Mouse (Mus musculus): Measurements from ENCODE around the gene Dnaaf2. TPM values are rescaled to one million over a fixed set of nuclear protein-coding genes. Genes with fewer than 3 reads are reported as not detected.

The Dnaaf2 gene
- polyA plus RNA-seq, 1 experiment from 2014 or later, result 11.3 TPM

GRCm38 (mm10) chr12:69186811-69187471 is 11.3 kb downstream of the Dnaaf2 start:
- H3K4me1 ChIP-seq (ENCODE audit: insufficient read depth), result peaks cover 8% of the 10 kb centered on the region
- WGBS, result 60% methylated on average over 5 of the region's 5 CpGs
- no peak for TF ChIP-seq CTCF (IDR thresholded peaks at IDR 0.05; ENCODE audit: low read depth)
- H3K27me3 ChIP-seq (ENCODE audit: insufficient read depth, low read length), result no peaks in the 10 kb centered on the region
- no peaks in the 10 kb centered on the region for H3K9me3 ChIP-seq (ENCODE audit: low read depth, low read length)
- H3K27ac ChIP-seq (ENCODE audit: low read depth), result no peak overlapping the region
- H3K9ac ChIP-seq, result peak overlapping the region; percentile 4; the same call in 1 of the 2 replicates
- H3K36me3 ChIP-seq (ENCODE audit: insufficient read depth), result peaks cover 50% of the 10 kb centered on the region
- H3K4me3 ChIP-seq (ENCODE audit: low read depth, low read length), result no peak overlapping the region
- ATAC-seq (ENCODE audit: insufficient read depth), result no peak
- DNase-seq, result no peak
- H3K4me2 ChIP-seq, result peak overlapping the region; percentile 27; the same call in 1 of the 2 replicates

- DNase-seq (no peak), ATAC-seq (ENCODE audit: insufficient read depth) (no peak)
- TF ChIP-seq CTCF (IDR thresholded peaks at IDR 0.05; ENCODE audit: low read depth), result no peak
- H3K9me3 ChIP-seq (ENCODE audit: low read depth, low read length), result no peaks in the 10 kb centered on the region
- peak overlapping the region; percentile 83 for H3K4me3 ChIP-seq (ENCODE audit: low read depth, low read length)
- peak overlapping the region; percentile 88 for H3K9ac ChIP-seq
- H3K4me2 ChIP-seq, result peak overlapping the region; percentile 94
- H3K27me3 ChIP-seq (ENCODE audit: insufficient read depth, low read length), result no peaks in the 10 kb centered on the region
- WGBS, result 76% methylated on average over 7 of the region's 7 CpGs
- H3K4me1 ChIP-seq (ENCODE audit: insufficient read depth), result peaks cover 8% of the 10 kb centered on the region
- no peak overlapping the region for H3K27ac ChIP-seq (ENCODE audit: low read depth)
- H3K36me3 ChIP-seq (ENCODE audit: insufficient read depth), result peaks cover 42% of the 10 kb centered on the region
These were observed 12.9 kb downstream of the Dnaaf2 start for GRCm38 (mm10) chr12:69185371-69185770.

GRCm38 (mm10) chr12:69184342-69185295 is 13.6 kb downstream of the Dnaaf2 start:
- peak overlapping the region; percentile 83 for H3K4me3 ChIP-seq (ENCODE audit: low read depth, low read length)
- DNase-seq (peak; percentile 64), ATAC-seq (ENCODE audit: insufficient read depth) (peak; percentile 72)
- no peaks in the 10 kb centered on the region for H3K27me3 ChIP-seq (ENCODE audit: insufficient read depth, low read length)
- H3K4me1 ChIP-seq (ENCODE audit: insufficient read depth), result peaks cover 8% of the 10 kb centered on the region
- H3K27ac ChIP-seq (ENCODE audit: low read depth), result peak overlapping the region; percentile 85
- no peak for TF ChIP-seq CTCF (IDR thresholded peaks at IDR 0.05; ENCODE audit: low read depth)
- H3K4me2 ChIP-seq, result peak overlapping the region; percentile 94
- no peaks in the 10 kb centered on the region for H3K9me3 ChIP-seq (ENCODE audit: low read depth, low read length)
- H3K36me3 ChIP-seq (ENCODE audit: insufficient read depth), result peaks cover 37% of the 10 kb centered on the region
- H3K9ac ChIP-seq, result peak overlapping the region; percentile 88
- WGBS, result 1% methylated on average over 82 of the region's 86 CpGs

- no peaks in the 10 kb centered on the region for H3K27me3 ChIP-seq (ENCODE audit: insufficient read depth, low read length)
- H3K4me1 ChIP-seq (ENCODE audit: insufficient read depth), result peaks cover 8% of the 10 kb centered on the region
- under 1% methylated on average over 84 of the region's 84 CpGs for WGBS
- DNase-seq (peak; percentile 99), ATAC-seq (ENCODE audit: insufficient read depth) (peak; percentile 99)
- peak within 1 kb of the TSS; percentile 85 for H3K27ac ChIP-seq (ENCODE audit: low read depth)
- peaks cover 32% of the 10 kb centered on the region for H3K36me3 ChIP-seq (ENCODE audit: insufficient read depth)
- no peaks in the 10 kb centered on the region for H3K9me3 ChIP-seq (ENCODE audit: low read depth, low read length)
- peak within 1 kb of the TSS; percentile 88 for H3K9ac ChIP-seq
- peak within 1 kb of the TSS; percentile 94 for H3K4me2 ChIP-seq
- TF ChIP-seq CTCF (IDR thresholded peaks at IDR 0.05; ENCODE audit: low read depth), result no peak
- peak within 1 kb of the TSS; percentile 83 for H3K4me3 ChIP-seq (ENCODE audit: low read depth, low read length)
These were observed 14.5 kb downstream of the Dnaaf2 start, which contains the start of the genes Rpl36al and Mgat2 for GRCm38 (mm10) chr12:69183583-69184308. TSS of gene Rpl36al (minus strand) at chr12:69184083. TSS of gene Mgat2 (plus strand) at chr12:69184157.

GRCm38 (mm10) chr12:69181800-69182199 is 16.4 kb downstream of the Dnaaf2 start:
- H3K27me3 ChIP-seq (ENCODE audit: insufficient read depth, low read length), result no peaks in the 10 kb centered on the region
- DNase-seq, result no peak
- TF ChIP-seq CTCF (IDR thresholded peaks at IDR 0.05; ENCODE audit: low read depth), result no peak
- H3K27ac ChIP-seq (ENCODE audit: low read depth), result no peak overlapping the region
- H3K9ac ChIP-seq, result no peak overlapping the region
- no peak overlapping the region for H3K4me2 ChIP-seq
- peaks cover 19% of the 10 kb centered on the region for H3K36me3 ChIP-seq (ENCODE audit: insufficient read depth)
- ATAC-seq (ENCODE audit: insufficient read depth), result no peak
- H3K4me3 ChIP-seq (ENCODE audit: low read depth, low read length), result no peak overlapping the region
- H3K4me1 ChIP-seq (ENCODE audit: insufficient read depth), result peaks cover 5% of the 10 kb centered on the region
- no peaks in the 10 kb centered on the region for H3K9me3 ChIP-seq (ENCODE audit: low read depth, low read length)
- 87% methylated on average over 4 of the region's 4 CpGs for WGBS

- TF ChIP-seq CTCF (IDR thresholded peaks at IDR 0.05; ENCODE audit: low read depth), result no peak
- no peak overlapping the region for H3K9ac ChIP-seq
- no peaks in the 10 kb centered on the region for H3K9me3 ChIP-seq (ENCODE audit: low read depth, low read length)
- H3K27me3 ChIP-seq (ENCODE audit: insufficient read depth, low read length), result no peaks in the 10 kb centered on the region
- peaks cover 37% of the 10 kb centered on the region for H3K36me3 ChIP-seq (ENCODE audit: insufficient read depth)
- no peak for DNase-seq
- no peak overlapping the region for H3K4me2 ChIP-seq
- H3K4me1 ChIP-seq (ENCODE audit: insufficient read depth), result no peaks in the 10 kb centered on the region
- WGBS, result 56% methylated on average over 12 of the region's 12 CpGs
- no peak overlapping the region for H3K27ac ChIP-seq (ENCODE audit: low read depth)
- no peak for ATAC-seq (ENCODE audit: insufficient read depth)
- no peak overlapping the region for H3K4me3 ChIP-seq (ENCODE audit: low read depth, low read length)
These were observed 18.9 kb downstream of the Dnaaf2 start for GRCm38 (mm10) chr12:69179371-69179770.
